Mouse (Mus musculus) neural tube, embryonic 15.5 days (tissue): ENCODE results near the gene Jchain. TPM values are rescaled to one million over a fixed set of nuclear protein-coding genes. Genes with fewer than 3 reads are reported as not detected.

Experiments used
- ATAC-seq: fragments of 200-750 bp; cut with Nextera tagmentation; 2 replicates; pipeline ENCODE4 v1.8.0; 2017; ENCODE audit warnings: mild to moderate bottlenecking, moderate TSS enrichment, moderate library complexity; ENCODE audit not compliant: low FRiP score
- H3K27ac ChIP-seq: fragments of 300-500 bp; sonication (generic); replicated peaks from 2 replicates; pipeline ENCODE4 v1.5.1; 2015; ENCODE audit warnings: mild to moderate bottlenecking, inconsistent platforms
- H3K27me3 ChIP-seq: fragments of 300-500 bp; sonication (generic); replicated peaks from 2 replicates; pipeline ENCODE4 v1.6.1; 2015; ENCODE audit warnings: inconsistent platforms
- H3K36me3 ChIP-seq: fragments of 300-500 bp; sonication (generic); 2 replicates; pipeline ENCODE4 v1.6.1; 2015; ENCODE audit warnings: inconsistent platforms
- H3K4me1 ChIP-seq: fragments of 300-500 bp; sonication (generic); 2 replicates; pipeline ENCODE4 v1.6.1; 2015; ENCODE audit warnings: inconsistent platforms
- H3K4me2 ChIP-seq: fragments of 300-500 bp; sonication (generic); 2 replicates; pipeline ENCODE4 v1.6.1; 2015; ENCODE audit warnings: inconsistent platforms, mild to moderate bottlenecking, moderate library complexity
- H3K4me3 ChIP-seq: fragments of 300-500 bp; sonication (generic); replicated peaks from 2 replicates; pipeline ENCODE4 v1.5.1; 2015; ENCODE audit warnings: mild to moderate bottlenecking, inconsistent platforms
- H3K9ac ChIP-seq: fragments of 300-500 bp; sonication (generic); replicated peaks from 2 replicates; pipeline ENCODE4 v1.6.1; 2015; ENCODE audit warnings: mild to moderate bottlenecking, inconsistent platforms
- H3K9me3 ChIP-seq: fragments of 300-500 bp; sonication (generic); replicated peaks from 2 replicates; pipeline ENCODE4 v1.6.1; 2016; ENCODE audit warnings: inconsistent platforms
- WGBS: fragments of 180-500 bp; shearing (Covaris S2); methylation state at CpG from one replicate; pipeline ENCODE4 v1.1.7; 2015; ENCODE audit warnings: mixed read lengths; 5-methylcytosine and 5-hydroxymethylcytosine counted together
- polyA plus RNA-seq: library from polyadenylated mRNA; unstranded; fragments of >200 nt; fragmentation: Nextera tagmentation; extraction: Ambion mirVana; gene quantifications from 2 replicates; pipeline ENCODE4 v1.2.1, GENCODE M21; 2015

Gene Jchain
- polyA plus RNA-seq, 1 experiment from 2014 or later = 0.26 TPM

DNA sequence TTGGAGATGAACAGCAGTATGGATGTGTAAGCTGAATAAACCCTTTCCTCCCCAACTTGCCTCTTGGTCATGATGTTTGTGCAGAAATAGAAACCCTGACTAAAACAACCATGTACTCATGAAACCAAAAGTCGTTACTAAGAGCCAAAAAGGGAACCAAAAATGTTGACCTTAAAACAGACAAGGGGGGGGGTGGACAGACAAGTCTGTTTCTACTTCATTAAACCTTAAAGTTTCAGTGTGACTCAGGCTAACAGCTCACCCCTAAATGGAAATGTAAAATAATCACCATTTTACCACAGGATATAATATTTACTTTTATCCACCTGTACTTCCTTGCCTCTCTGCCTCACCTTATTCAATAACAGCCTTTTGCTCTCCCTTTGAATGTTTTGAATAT, 19.1 kb downstream of the Jchain start:
- Histone ChIP-seq H3K4me3 (no peak overlapping the region), H3K9ac (no peak overlapping the region), H3K9me3 (no peaks in the 10 kb centered on the region), H3K36me3 (no peaks in the 10 kb centered on the region), H3K27me3 (no peaks in the 10 kb centered on the region), H3K4me2 (no peak overlapping the region), H3K27ac (no peak overlapping the region), H3K4me1 (no peaks in the 10 kb centered on the region)
- WGBS = 55% methylated on average over 1 of the region's 1 CpGs
- ATAC-seq = no peak

DNA sequence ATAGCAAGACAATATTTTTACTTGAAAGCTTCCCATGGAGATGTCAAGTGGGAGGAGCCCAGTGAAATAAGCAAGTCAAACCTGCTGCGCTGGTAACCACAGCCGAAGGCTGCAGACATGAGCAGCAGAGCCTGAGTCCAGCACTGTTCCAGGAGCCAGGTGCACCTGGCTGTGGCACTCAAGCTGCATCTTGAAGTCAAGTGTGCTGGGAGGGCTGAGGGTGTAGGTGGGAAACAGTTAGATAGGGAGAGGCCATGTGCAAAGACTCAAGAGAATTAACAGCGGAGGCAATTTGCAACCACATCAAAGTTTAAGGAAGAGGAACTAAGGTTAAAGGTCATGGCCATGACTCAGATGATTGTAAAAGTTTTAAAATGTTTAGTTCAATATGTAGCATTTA, 27.9 kb downstream of the Jchain start:
- no peak for ATAC-seq
- Histone ChIP-seq H3K27me3 (no peaks in the 10 kb centered on the region), H3K36me3 (no peaks in the 10 kb centered on the region), H3K9me3 (no peaks in the 10 kb centered on the region), H3K4me2 (no peak overlapping the region), H3K9ac (no peak overlapping the region), H3K4me3 (no peak overlapping the region), H3K27ac (no peak overlapping the region), H3K4me1 (no peaks in the 10 kb centered on the region)
- WGBS = 90% methylated on average over 3 of the region's 3 CpGs

DNA sequence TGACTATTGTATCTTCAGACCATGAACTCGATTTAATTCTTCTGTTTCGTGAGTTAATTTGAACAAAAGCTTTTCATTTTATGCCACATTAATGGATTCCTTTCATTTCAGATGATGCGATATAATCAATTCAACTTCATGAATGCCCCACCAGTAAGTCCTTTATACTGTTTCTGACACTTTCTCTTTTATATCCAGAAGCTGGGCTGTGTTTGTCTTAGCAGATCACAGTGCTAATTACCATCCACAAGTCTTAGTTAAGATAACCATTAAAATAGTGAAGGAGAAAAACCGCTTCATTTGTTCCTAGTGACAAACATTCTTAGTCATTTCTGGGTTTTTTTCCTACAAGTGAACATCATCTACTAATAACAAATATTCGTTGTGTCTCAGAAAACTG, 36.6 kb downstream of the Jchain start:
- H3K9me3 ChIP-seq = no peaks in the 10 kb centered on the region
- WGBS = 72% methylated on average over 5 of the region's 5 CpGs
- no peak overlapping the region for H3K4me2 ChIP-seq
- H3K27ac ChIP-seq = no peak overlapping the region
- H3K36me3 ChIP-seq = no peaks in the 10 kb centered on the region
- H3K4me1 ChIP-seq = no peaks in the 10 kb centered on the region
- no peak for ATAC-seq
- no peak overlapping the region for H3K9ac ChIP-seq
- no peaks in the 10 kb centered on the region for H3K27me3 ChIP-seq
- no peak overlapping the region for H3K4me3 ChIP-seq

GRCm38 (mm10) chr5:88489004-88489403, 38.7 kb downstream of the Jchain start:
- Histone ChIP-seq H3K4me1 (no peaks in the 10 kb centered on the region), H3K9me3 (no peaks in the 10 kb centered on the region), H3K27ac (no peak overlapping the region), H3K9ac (no peak overlapping the region), H3K4me3 (no peak overlapping the region), H3K27me3 (no peaks in the 10 kb centered on the region), H3K36me3 (no peaks in the 10 kb centered on the region), H3K4me2 (no peak overlapping the region)
- no peak for ATAC-seq
- WGBS = 75% methylated on average over 2 of the region's 2 CpGs

- no peak within 1 kb of the TSS for H3K4me2 ChIP-seq
- no peak within 1 kb of the TSS for H3K9ac ChIP-seq
- H3K36me3 ChIP-seq = no peaks in the 10 kb centered on the region
- H3K4me3 ChIP-seq = no peak within 1 kb of the TSS
- no peaks in the 10 kb centered on the region for H3K27me3 ChIP-seq
- no peaks in the 10 kb centered on the region for H3K9me3 ChIP-seq
- ATAC-seq = no peak
- H3K4me1 ChIP-seq = no peaks in the 10 kb centered on the region
- no peak within 1 kb of the TSS for H3K27ac ChIP-seq
Observed at GRCm38 (mm10) chr5:88487675-88488074, 40.0 kb downstream of the Jchain start, which contains the start of gene Enam. Gene Enam, plus strand, starts transcription at chr5:88487975.

Other genes with a start within 250 kb of the Jchain start
- gene Prol1, start 210.6 kb downstream of the Jchain start, polyA plus RNA-seq = not detected in 2 replicates
- gene Amtn, start 151.8 kb downstream of the Jchain start, polyA plus RNA-seq = not detected in 2 replicates
- not detected in 2 replicates for gene Ambn, start 71.9 kb downstream of the Jchain start, polyA plus RNA-seq
- gene Enam, start 39.9 kb downstream of the Jchain start, polyA plus RNA-seq = not detected in 2 replicates
- gene Utp3, start 26.6 kb upstream of the Jchain start, polyA plus RNA-seq = 44.4 and 58.6 TPM in 2 replicates
- 201 and 259 TPM in 2 replicates for gene Rufy3, start 37.1 kb upstream of the Jchain start, polyA plus RNA-seq
- 53.1 and 53.4 TPM in 2 replicates for gene Grsf1, start 148.3 kb upstream of the Jchain start, polyA plus RNA-seq
- gene Mob1b, start 193.0 kb upstream of the Jchain start, polyA plus RNA-seq = 7.8 and 8.3 TPM in 2 replicates
- gene Dck, start 237.1 kb upstream of the Jchain start, polyA plus RNA-seq = 41.8 and 50.2 TPM in 2 replicates